Mouse (Mus musculus) heart, embryonic 10.5 days (tissue): Measurements from ENCODE around the gene Epha3. TPM values are rescaled to one million over a fixed set of nuclear protein-coding genes. Genes with fewer than 3 reads are reported as not detected.

Experiments
- DNase-seq: peaks from one replicate; pipeline ENCODE4 v3.0.0-alpha.2; 2017; ENCODE audit warnings: low spot score
- H3K27ac ChIP-seq: fragments of 300-500 bp; sonication (generic); 2 replicates; pipeline ENCODE4 v1.5.1; 2016; ENCODE audit warnings: mild to moderate bottlenecking
- H3K27me3 ChIP-seq: fragments of 300-500 bp; sonication (generic); 2 replicates; pipeline ENCODE4 v1.6.1; 2016; ENCODE audit warnings: mild to moderate bottlenecking; ENCODE audit not compliant: poor library complexity, insufficient read depth, severe bottlenecking
- H3K36me3 ChIP-seq: fragments of 300-500 bp; sonication (generic); 2 replicates; pipeline ENCODE4 v1.6.1; 2016; ENCODE audit warnings: mild to moderate bottlenecking, moderate library complexity
- H3K4me1 ChIP-seq: fragments of 300-500 bp; sonication (generic); 2 replicates; pipeline ENCODE4 v1.6.1; 2016; ENCODE audit warnings: mild to moderate bottlenecking
- H3K4me3 ChIP-seq: fragments of 300-500 bp; sonication (generic); 2 replicates; pipeline ENCODE4 v1.5.1; 2016; ENCODE audit warnings: mild to moderate bottlenecking, moderate library complexity
- H3K9me3 ChIP-seq: fragments of 300-500 bp; sonication (generic); 2 replicates; pipeline ENCODE4 v1.6.1; 2016; ENCODE audit warnings: mild to moderate bottlenecking, moderate library complexity
- WGBS: fragments of 180-500 bp; shearing (Covaris S2); methylation state at CpG from one replicate; pipeline ENCODE4 v1.1.7; 2016; 5-methylcytosine and 5-hydroxymethylcytosine counted together
- polyA plus RNA-seq: library from polyadenylated mRNA; unstranded; fragments of >200 nt; fragmentation: Nextera tagmentation; extraction: Ambion mirVana; gene quantifications from 2 replicates; pipeline ENCODE4 v1.2.1, GENCODE M21; 2016

The Epha3 gene
- polyA plus RNA-seq, 1 experiment from 2014 or later = 20.4 TPM

DNA sequence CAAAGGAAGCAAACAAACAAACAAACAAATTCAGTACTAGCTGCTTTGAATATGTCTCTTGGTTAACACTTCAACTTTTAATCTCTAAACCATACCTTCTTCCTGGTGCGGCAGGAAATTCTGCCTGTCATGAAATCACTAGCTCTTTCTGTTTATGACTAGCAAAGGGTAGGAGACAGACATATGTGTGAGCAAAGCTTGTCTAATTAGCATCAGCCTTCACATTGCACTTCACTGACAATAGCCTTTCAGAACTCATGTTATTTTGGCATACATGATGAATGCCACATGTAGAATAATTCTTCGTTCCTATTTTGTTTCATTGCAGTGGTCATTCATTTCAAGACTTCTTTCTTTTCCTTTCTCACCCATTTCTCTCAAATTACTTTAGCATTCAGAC lies 357.5 kb downstream of the Epha3 start:
- Histone ChIP-seq H3K4me3 (no peak overlapping the region), H3K27me3 (no peaks in the 10 kb centered on the region), H3K27ac (no peak overlapping the region), H3K4me1 (no peaks in the 10 kb centered on the region), H3K9me3 (no peaks in the 10 kb centered on the region), H3K36me3 (no peaks in the 10 kb centered on the region)
- WGBS = 76% methylated on average over 2 of the region's 2 CpGs
- DNase-seq = no peak

DNA sequence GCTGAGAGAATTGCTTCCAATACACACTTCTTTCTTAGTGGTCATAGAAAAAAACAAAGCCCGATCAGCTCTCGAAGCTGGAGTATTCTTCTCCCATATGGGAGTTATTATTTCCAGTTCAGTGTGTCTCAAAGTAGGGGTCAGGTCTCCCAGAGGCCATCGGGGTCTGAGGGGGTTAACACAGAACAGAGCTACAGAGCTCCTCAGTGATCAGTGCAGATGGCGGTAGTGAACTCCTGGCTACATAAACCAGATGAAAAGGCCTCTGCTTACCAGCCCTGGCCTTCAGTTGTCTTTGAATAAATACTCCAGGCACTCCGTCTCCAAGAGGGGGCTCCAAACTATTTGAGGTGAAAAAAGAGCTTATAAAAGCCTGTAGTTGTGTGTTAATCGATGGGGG lies 362.5 kb downstream of the Epha3 start:
- Histone ChIP-seq H3K27me3 (no peaks in the 10 kb centered on the region), H3K4me1 (no peaks in the 10 kb centered on the region), H3K9me3 (no peaks in the 10 kb centered on the region), H3K36me3 (no peaks in the 10 kb centered on the region), H3K27ac (no peak overlapping the region), H3K4me3 (no peak overlapping the region)
- 77% methylated on average over 6 of the region's 6 CpGs for WGBS
- DNase-seq = no peak

- H3K27ac ChIP-seq = no peak overlapping the region
- no peaks in the 10 kb centered on the region for H3K27me3 ChIP-seq
- no peaks in the 10 kb centered on the region for H3K36me3 ChIP-seq
- no peaks in the 10 kb centered on the region for H3K4me1 ChIP-seq
- WGBS = 77% methylated on average over 4 of the region's 4 CpGs
- no peak overlapping the region for H3K4me3 ChIP-seq
- H3K9me3 ChIP-seq = no peaks in the 10 kb centered on the region
- no peak for DNase-seq
Observed at GRCm38 (mm10) chr16:63500975-63501393, 363.0 kb downstream of the Epha3 start.
